Mouse (Mus musculus) right cerebral cortex, postnatal 4 days (tissue): ENCODE measurements around the gene Ssbp4.

Experiments
- DNase-seq: peaks from one replicate; pipeline ENCODE4 v3.0.0-alpha.2; 2022

The Ssbp4 gene

GRCm38 (mm10) chr8:70630532-70631381 lies 22.1 kb upstream of the Ssbp4 start:
- no peak for DNase-seq

GRCm38 (mm10) chr8:70629574-70630531 lies 21.2 kb upstream of the Ssbp4 start:
- peak; percentile 82 for DNase-seq

- DNase-seq, result no peak
Measured at GRCm38 (mm10) chr8:70628986-70629490, 20.4 kb upstream of the Ssbp4 start.

- no peak for DNase-seq
Measured at GRCm38 (mm10) chr8:70627041-70627440, 18.4 kb upstream of the Ssbp4 start.

GRCm38 (mm10) chr8:70625104-70625503 lies 16.4 kb upstream of the Ssbp4 start:
- peak; percentile 40 for DNase-seq

- DNase-seq, result no peak
Measured at GRCm38 (mm10) chr8:70622220-70622619, 13.5 kb upstream of the Ssbp4 start.

GRCm38 (mm10) chr8:70618888-70619334 lies 10.2 kb upstream of the Ssbp4 start:
- no peak for DNase-seq

- no peak for DNase-seq
Measured at GRCm38 (mm10) chr8:70617985-70618384, 9.3 kb upstream of the Ssbp4 start.

- no peak for DNase-seq
Measured at GRCm38 (mm10) chr8:70616645-70617044, 8.0 kb upstream of the Ssbp4 start.

GRCm38 (mm10) chr8:70615894-70616293 lies 7.2 kb upstream of the Ssbp4 start, which contains the start of gene Lrrc25:
Gene Lrrc25 (plus strand): TSS chr8:70616155.
- DNase-seq, result no peak

GRCm38 (mm10) chr8:70615281-70615680 lies 6.6 kb upstream of the Ssbp4 start:
- DNase-seq, result no peak

GRCm38 (mm10) chr8:70614469-70614868 lies 5.8 kb upstream of the Ssbp4 start:
- DNase-seq, result no peak

GRCm38 (mm10) chr8:70613763-70614162 lies 5.1 kb upstream of the Ssbp4 start:
- no peak for DNase-seq

- peak; percentile 81 for DNase-seq
Measured at GRCm38 (mm10) chr8:70611849-70612248, 3.2 kb upstream of the Ssbp4 start.

- peak; percentile 78 for DNase-seq
Measured at GRCm38 (mm10) chr8:70610796-70611771, 2.4 kb upstream of the Ssbp4 start.

GRCm38 (mm10) chr8:70609849-70610795 lies 1.4 kb upstream of the Ssbp4 start:
- peak; percentile 79 for DNase-seq

GRCm38 (mm10) chr8:70609368-70609848 lies 736 bp upstream of the Ssbp4 start:
- DNase-seq, result peak; percentile 73

GRCm38 (mm10) chr8:70607898-70608748 lies 549 bp downstream of the Ssbp4 start:
- peak; percentile 75 for DNase-seq

GRCm38 (mm10) chr8:70607603-70607897 lies 1.1 kb downstream of the Ssbp4 start:
- no peak for DNase-seq
